Mouse (Mus musculus) testis, adult 2 months (tissue): Measurements from ENCODE around the gene Rxra.

ENCODE experiments used
- CTCF ChIP-seq: fragments of 200-500 bp; IDR thresholded peaks from 2 replicates; pipeline ENCODE4 v1.5.1; 2012; ENCODE audit warnings: low read depth, mild to moderate bottlenecking, inconsistent platforms, low read length, moderate library complexity; ENCODE audit not compliant: control insufficient read depth, insufficient read depth, insufficient replicate concordance
- POLR2A ChIP-seq: fragments of 200-500 bp; IDR thresholded peaks from 2 replicates; pipeline ENCODE4 v1.6.1; 2012; ENCODE audit warnings: low read depth, mild to moderate bottlenecking, inconsistent platforms, low read length, moderate library complexity; ENCODE audit not compliant: control insufficient read depth

DNA sequence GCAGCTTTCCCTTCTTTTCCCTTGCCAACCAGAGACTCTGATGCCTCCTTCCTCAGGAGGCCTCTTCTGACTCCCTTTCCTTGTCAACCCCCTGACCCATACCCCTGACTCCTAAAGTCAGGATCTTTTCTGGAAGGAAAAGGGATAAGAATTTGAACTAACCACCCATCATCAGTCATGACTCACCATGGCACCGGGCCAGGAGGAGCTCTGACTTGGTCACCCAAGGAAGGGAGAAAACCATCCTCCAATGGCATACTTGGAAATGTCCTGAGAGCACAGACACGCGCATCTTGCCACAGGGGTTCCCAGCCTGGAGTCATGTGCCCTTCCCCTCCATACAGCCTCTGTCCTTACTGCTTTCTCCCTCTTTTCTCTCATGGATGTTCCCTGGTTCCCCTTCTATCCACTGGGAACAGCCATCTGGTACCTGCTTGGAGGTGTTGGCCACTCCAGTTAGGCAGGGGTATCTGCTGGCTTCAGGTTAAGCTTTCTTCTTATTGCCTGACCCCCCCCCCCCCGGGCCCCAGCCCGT lies 22.7 kb upstream of the Rxra start:
- TF ChIP-seq POLR2A = no peak
- TF ChIP-seq CTCF = no peak
